Mouse (Mus musculus) adrenal gland, adult 18-20 months (tissue): ENCODE results near the gene Agbl3. TPM values are rescaled to one million over a fixed set of nuclear protein-coding genes. Genes with fewer than 3 reads are reported as not detected.

Experiments
- DNase-seq, 2 experiments: peaks; one replicate each; pipeline ENCODE4 v3.0.0; 2021 to 2022; ENCODE audit warnings: low spot score in 2 of 2
- total RNA-seq, 2 experiments: library from RNA; stranded (reverse); gene quantifications; 1 replicate in 1 of 2; 2 replicates in 1 of 2; pipeline ENCODE4 v1.2.3; 2021

The Agbl3 gene
- total RNA-seq, 2 experiments from 2014 or later = 8.9 to 9.4 TPM

DNA sequence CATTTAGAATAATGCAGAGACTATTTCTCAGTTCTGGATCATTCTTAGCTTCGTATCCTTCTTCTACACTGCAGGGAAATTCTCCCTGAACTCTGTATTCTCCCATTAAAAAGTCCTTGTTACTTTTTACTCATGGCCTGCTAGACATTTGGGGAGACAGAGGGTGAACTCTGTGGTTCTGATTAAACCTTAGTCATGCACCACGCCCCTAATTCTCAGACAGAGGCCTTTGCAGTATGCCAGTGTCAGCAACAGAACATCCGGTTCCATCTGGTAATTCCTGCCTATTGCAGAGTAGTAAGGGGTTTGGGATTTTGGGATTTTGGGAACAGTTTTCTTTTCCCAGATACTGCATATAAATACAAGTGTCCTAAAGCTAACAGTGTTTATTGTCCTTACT is 16.6 kb downstream of the Agbl3 start:
- no peak for DNase-seq

DNA sequence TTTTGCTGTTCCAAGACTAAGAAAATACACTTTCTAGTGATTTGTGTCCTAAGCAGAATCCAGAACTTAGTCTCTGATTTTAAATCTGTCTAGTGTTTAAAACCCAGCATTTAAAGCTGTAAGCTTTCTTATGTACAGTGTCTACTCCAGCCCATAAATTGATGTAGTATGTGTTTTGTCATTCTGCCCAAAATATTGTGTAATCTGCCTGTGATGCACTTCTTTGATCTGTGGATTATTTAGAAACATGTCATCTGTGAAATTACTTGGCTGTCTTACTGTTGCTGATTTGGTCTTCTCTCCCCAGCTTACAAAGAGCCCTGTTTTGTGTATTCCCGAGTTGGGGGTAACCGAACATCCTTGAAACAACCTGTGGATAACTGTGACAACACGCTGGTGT is 17.7 kb downstream of the Agbl3 start:
- DNase-seq = no peak

DNA sequence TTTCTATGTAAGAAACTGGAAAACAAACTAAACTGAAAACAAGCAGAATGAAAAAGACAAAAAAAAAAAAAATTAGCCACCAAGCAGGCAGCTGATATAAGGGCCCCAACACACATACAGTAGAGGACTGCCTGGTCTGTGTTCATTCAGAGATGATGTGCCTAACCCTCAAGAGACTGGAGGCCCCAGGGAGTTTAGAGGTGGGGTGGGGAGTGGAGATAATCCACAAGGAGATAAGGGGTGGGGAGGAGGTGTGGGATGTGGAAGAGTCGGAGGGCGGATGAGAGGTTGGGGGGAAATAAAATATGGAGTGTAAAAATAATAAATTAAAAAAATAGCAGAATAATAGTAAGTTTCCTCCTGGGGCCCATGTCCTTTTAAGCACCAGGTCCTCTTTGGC is 25.4 kb downstream of the Agbl3 start:
- no peak for DNase-seq

DNA sequence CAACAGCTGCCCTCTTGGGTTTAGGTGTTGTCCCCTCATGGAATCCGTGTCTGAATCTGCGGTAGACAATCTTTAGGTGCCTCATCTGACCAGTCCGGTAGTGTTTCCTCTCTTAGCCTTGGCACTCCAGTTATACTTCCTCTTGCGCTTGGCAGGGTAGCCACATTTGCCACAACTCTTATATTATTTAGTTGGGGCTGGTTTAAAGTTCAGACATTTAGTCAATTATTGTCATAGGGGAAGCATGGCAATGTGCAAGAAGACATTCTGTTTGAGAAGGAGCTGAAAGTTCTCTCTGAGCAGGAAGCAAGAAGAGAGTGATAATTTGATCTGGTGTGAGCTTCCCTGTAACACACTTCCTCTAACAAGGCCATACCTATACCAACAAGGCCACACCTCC is 30.4 kb downstream of the Agbl3 start:
- no peak for DNase-seq

DNA sequence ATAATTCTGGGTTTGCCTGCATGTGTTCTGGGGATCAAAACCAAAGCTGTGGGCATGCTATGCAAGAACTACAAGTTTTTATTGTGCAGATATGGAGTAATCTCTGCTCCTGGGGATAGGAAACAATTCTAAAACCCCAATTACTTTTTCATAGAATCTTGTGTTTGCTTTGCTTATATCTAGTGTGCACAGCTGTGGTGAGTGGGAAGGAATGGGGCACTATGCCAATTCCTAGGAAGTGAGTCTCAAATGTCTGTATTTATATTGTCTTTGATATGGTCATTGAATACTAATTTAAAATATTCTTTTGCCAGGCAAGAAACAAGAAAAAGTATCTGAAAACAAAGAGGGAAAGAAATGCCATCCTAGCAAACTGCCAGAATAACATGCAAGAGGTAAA is 44.2 kb downstream of the Agbl3 start:
- DNase-seq = no peak

DNA sequence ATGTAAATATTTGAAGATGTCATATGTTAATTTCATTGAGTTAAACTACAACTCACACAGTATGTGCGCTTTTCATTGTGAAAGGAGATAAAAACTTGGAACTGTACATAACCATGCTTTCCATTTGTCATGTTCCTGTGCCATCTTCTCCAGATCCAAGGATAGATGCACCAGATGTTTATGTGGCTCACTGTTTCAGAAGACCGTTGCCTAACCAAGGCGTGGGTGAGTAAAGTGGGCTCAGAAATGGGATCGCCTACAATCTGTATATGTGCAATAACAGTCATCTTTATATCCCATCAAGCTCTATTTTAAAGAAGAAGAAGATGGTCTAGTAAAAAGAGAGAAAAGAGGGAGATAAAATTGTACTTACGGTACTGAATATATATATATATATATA is 52.1 kb downstream of the Agbl3 start:
- DNase-seq = no peak

DNA sequence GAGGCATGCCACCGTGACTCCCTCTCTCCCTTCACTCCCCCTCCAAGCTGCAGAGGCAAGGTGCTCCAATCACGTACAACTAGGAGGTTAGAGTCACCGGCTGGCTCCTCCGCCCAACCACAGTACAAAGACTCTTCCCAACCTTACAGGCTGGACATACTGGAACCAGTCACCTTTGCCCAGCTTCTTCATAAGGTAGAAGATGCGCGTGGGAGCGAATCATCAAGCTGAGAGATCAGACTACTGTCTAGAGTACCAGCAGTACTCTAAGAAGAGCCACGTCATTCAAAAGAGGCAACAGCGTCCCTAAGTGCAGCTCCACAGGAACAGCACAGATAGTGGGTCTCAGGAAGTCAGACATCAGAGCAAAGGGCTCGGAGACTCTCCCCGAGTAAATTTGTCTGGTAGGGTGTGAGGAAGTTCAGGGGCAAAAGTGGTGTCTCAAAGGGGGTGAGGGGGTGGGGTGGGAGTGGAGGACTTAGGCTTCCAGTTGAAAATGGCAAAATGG is 81.4 kb downstream of the Agbl3 start:
- DNase-seq = no peak

DNA sequence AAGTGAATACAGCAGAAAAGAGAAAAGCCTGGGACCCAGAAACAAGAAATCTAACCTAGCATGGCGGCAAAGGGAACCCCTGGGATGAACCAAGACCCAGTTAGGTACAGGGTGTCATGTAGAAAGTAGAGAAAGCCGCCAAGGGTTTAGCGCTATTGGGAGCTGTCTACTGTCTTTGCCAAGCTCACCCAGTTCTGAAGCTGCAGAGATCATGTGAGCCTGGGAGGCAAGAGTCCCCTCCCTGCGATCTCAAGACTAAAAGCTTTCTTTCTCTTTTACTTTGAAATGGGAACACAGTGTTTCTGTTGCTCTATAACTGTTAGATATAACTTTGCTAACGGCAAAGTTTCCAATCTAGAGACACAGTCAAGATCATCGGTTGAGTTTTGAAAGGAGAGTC is 82.1 kb downstream of the Agbl3 start:
- no peak for DNase-seq

DNA sequence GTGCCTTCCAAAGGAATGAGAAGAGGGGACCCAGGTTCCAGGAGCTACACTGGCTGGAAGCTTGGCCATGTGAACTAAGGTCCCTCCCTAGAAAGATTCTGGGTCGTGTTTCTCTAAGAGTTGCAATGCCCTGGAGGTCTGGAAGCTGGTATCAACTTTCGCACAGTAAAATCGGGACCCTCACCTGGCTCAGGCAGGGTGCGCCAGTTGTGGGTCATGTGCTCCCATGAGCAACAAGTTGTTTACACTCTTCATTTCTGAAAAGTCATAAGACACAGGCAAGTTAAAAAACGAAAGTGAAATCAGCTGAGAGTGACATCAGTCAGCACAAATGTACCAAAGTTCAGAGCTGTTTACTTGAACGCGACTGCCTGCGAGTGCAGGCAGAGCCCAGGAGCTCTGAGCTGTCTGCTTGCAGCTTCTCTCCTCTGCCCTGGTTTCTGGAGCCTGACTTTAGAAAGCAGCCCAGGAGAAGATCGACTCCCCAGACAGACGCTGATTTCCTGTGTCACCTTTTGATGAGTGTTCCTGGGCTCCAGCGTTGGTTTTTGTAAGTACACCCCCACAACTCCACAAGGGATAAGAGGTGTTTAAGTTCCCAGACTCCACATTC is 82.7 kb downstream of the Agbl3 start, which contains the start of gene Tmem140:
TSS of gene Tmem140 (plus strand) at position 356 of the 613 bp plus-strand sequence.
- DNase-seq = peak in 1 of 2 experiments; percentile 51

DNA sequence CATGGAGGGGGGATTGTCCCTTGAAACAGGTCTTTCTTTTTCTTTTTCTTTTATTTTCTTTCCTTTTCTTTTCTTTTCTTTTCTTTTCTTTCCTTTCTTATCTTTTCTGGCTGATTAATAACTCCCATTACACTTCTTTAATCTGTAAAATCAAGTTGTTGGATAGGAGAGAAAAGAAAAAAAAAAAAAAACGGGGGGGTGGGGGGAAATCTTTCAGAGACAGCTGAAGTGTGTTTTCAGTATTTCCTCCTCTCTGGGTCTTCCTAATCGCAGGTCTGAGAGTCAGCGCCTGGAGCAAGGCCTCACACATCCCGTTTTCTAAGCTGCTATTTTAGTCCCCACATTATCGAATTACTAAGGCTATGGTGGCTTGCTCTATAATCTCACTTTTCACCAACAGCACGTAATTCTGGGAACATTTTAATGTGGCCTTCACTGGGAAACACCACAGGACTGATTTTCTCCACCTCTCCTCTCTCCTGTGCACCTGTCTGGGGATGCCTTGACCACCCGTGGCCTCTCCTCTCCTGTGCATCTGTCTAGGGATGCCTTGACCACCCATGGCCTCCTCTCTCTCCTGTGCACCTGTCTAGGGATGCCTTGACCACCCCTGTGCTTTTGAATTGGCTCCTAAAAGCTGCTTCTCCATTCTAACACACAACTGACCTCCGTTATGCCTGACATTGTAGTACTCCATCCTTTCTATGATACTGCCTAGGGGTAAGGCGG is 83.7 kb downstream of the Agbl3 start:
- no peak for DNase-seq

DNA sequence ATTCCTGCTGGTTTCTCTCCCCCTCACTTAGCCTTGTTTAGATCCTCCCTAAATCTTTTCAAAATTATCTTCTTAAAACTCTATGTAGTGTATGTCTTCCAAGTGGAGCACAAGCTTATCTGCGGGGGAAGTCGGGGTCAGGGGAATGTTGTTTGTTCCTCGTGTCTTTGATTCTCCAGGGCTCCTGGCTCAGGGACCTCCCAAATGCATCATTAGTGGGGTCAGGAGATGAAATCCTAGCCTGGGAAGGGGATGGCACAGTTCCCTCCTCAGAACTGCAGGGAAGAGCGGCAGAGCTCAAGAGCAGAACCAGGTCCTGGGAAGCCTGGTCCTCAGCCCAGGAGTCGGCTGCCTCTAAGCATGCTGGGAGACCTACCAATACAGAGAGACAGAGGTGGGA is 85.0 kb downstream of the Agbl3 start:
- DNase-seq = no peak

DNA sequence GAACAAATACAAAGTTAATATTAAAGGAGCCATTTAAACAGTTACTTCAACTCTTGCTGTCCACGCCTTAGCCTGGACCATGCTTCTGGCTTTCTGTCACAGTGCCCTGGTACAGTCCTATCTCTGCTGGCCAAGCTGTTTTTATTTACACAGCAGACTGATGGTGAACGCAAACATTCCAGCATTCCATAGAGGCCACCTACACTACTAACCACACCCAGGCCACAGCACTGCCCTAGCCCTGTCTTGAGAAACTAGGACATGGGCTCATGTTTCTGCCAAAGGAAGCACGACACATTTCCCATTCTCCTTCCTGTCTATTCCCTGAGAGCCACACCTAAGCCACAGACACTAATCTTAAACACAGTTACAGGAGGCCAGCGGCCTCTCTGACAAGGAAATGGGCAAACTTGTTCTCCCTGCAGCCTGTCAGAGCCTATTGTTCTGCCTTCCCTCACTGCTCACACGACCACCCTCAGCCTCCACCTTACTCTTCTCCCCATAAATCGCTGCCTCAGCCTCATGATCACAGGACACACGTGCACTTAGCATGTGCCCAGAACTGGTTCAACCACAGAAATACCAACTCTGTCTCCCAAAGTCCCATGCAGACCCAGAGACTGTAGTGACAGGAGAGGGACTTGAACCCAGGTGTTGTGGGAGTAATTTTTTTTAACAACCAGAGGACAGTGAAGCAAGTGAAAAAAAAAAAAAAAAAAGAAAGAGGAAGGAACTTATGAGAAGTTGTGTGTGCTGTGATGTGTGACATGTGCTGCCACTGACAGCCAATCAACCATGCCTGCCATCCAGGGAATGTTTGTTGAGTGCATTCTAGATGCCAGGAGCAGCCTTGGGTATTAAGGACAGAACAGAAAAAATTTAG is 85.7 kb downstream of the Agbl3 start:
- DNase-seq = no peak

DNA sequence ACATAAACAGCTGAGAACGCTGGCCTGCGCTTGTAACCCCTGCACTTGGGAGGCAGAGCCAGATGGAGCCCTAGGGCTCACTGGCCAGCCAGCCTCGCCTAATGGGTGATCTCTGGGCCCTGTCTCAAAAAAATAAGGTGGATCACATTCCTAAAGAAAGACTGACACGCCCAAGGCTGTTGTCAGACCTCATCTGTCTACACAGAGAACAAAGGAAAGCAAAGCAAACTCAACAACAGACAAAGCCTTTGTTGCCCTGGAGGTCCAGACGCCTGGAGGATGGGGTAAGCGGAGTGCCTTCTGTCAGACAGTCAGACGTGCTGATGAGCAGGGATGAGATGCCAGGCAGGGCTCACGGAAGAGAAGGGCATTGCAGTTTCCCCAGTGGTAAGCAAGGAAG is 86.6 kb downstream of the Agbl3 start:
- DNase-seq = no peak

DNA sequence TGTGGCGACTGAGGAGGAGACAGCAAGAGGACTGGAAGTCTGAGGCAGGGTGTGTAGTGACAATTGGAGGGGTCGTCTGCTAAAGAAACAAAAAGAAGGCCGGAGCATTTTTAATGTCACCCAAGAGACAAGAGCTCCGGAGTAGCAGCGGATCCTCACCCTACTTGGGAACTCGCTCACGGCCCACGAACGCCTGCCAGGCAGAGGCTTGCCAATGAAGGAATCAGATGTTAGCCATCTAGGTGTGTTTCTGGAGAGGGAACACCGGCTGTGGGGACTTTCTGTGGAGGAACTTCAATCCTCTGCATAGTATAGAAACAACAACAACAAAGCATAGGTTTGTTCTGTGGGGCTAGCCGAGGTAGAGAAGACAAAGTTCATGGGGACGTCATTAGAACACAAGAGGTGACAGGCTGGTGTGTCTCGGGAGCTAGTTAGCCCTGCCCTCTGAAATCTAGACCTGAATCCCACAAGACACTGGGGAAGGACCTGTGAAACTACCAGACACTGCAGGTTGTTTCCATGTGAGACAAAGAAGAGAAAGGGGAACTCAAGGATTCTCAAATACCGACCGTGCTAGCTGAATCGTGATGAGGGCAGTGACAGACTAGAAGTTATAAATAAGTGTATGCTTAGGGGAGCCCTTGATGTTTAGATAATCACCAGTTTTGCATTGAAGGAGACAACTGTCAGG is 87.2 kb downstream of the Agbl3 start:
- DNase-seq = no peak

DNA sequence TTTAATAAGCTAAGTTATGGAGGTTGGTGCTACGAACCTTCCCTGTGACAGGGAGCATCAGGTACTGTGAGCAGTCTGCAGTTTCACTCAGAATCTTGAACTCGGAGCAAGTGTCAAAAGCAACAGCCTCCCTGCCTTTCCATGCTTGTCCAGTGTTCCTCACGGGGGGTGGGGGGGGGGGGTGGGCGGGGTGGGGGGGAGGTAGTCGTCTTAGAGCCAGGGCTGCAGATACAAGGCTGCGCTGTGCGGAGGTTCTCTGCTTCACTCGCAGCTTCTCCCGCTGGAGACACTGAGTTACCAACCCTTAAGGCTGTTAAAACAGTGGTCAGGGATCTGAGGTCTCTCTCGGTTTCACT is 87.7 kb downstream of the Agbl3 start:
- DNase-seq = no peak

DNA sequence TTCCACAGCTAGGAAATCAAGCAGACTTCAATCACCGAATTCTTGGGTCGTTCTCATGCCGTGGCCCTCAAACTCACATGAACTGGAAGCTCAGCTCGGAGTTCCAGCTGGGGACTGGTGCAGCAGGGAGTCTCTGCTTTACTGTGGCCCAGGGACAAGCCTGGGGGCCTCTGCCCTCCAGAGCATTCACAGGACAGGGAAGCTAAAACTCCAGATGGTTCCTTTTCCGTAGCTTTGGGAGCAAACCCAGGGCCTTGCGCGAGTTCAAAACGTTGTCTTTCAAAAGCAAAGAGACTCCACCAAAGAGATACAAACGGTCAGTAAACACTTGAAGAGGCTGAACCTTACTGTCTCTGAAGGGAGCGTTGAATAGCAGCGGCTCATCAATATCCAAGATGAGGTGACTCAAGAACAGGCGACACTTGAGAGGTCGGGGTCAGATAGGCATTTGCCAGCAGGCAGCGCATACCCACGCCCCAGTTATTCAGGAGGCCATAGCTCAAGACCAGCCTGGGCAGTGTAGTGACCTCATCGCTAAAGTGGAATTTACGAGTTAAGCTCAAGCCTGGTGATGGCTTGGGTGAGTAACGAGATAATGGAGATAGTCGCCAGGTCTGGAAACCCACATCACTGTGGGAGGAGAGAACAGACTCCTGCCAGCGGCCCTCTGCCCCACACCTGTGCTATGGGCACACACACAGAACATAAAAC is 88.4 kb downstream of the Agbl3 start:
- DNase-seq = no peak

DNA sequence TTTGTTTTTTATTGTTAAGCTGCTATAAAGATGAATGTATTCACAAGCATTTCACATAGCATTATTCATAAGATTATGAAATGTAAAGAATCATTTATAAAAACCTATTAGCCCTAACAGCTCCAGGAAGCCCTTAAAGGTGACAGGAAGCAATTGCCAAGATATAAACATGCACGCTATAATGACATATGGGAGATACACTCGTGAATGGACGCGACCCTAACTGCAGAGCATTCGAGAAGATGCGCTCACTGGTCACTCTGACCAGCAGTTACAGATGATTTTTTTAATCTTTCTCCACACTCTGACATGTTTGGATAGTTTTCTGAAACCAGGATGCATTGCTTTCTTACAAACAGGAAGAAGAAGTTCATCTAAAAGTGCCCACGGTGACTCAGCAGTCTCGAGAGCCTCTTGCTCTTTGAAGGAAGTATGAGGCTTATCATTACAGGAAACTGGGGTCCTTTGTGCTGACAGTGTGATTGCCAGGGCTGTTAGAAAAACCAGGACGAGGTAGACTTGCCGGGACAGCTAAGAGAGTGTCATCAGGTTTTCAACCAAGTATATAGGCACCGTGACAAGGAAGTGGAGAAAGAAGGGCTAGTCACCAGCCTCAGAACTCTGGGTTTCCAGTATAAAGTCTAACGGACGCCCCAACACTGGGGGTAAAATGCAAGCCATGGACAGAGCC is 89.1 kb downstream of the Agbl3 start:
- DNase-seq = no peak

DNA sequence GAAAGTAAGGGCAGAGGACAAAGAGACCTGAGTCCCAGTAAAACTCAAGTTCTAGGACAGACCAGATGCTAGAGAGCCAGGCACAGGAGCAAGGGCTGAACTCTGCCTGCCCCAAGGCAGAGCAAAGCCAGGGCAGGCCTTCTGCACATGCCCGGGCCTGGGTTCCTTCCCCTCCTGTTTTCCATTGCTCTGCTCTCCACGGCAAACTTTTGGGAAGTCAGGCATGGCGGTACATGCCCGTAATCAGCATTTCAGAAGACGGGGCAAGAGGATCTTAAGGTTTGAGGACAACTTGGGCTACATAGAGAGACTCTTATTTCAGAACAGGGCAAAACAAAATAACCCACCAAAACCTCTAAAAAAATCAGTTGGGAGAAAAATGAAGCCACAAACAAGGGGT is 89.9 kb downstream of the Agbl3 start:
- DNase-seq = no peak

DNA sequence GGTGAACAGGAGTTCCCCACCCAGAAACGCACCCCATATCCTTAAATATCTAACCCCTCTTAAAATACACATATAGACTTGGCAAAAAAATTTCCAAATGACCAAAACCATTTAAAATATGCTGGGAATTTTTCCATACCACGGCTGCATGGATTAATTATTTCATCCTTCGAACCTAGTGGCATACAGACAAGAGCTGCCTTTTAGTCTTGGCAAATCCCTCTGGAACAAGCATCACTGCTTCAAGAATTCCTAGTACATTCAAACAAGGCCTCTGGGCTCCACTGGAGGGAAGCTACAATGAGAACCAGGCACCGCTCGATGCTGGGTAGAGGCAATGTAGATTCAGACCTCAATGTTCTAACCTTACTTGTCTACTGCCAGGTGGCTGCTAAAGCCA is 90.5 kb downstream of the Agbl3 start:
- no peak for DNase-seq

DNA sequence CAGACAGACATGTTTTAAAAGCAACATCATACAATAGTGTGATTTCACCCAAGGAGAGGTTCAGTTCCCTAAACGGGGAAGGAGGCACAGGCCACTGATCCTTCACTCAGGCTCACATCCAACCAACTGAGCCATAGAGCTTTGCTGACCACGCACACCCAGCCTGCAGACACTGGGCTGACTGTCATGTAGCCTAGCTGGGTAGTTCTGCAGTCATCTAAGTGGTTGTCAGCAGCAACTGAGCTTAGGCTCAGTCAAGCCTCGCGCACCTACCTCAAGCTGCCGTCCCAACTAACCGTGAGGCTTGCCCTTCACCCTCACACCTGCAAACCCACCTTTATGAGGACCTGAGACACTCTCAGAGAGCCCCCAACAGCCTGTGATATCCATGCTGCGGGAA is 91.7 kb downstream of the Agbl3 start:
- DNase-seq = no peak
